Mouse (Mus musculus) intestine, embryonic 14.5 days (tissue): ENCODE measurements around the gene Pla2r1. TPM values are rescaled to one million over a fixed set of nuclear protein-coding genes. Genes with fewer than 3 reads are reported as not detected.

Experiments used
- ATAC-seq: fragments of 200-750 bp; cut with Nextera tagmentation; replicated peaks from 2 replicates; pipeline ENCODE4 v1.8.0; 2017; ENCODE audit warnings: low read depth, moderate number of reproducible peaks, moderate TSS enrichment, moderate library complexity; ENCODE audit not compliant: low FRiP score, low TSS enrichment
- DNase-seq: peaks from one replicate; pipeline ENCODE4 v3.0.0-alpha.2; 2018; ENCODE audit warnings: low spot score
- H3K27ac ChIP-seq: fragments of 300-500 bp; sonication (generic); 2 replicates; pipeline ENCODE4 v1.5.1; 2014; ENCODE audit warnings: low read depth, mild to moderate bottlenecking, control low read depth
- H3K27me3 ChIP-seq: fragments of 300-500 bp; sonication (generic); replicated peaks from 2 replicates; pipeline ENCODE4 v1.6.1; 2014; ENCODE audit warnings: low read length, control low read depth; ENCODE audit not compliant: control insufficient read depth, insufficient read depth
- H3K36me3 ChIP-seq: fragments of 300-500 bp; sonication (generic); 2 replicates; pipeline ENCODE4 v1.6.1; 2014; ENCODE audit warnings: low read length, control low read depth; ENCODE audit not compliant: control insufficient read depth, insufficient read depth
- H3K4me1 ChIP-seq: fragments of 300-500 bp; sonication (generic); replicated peaks from 2 replicates; pipeline ENCODE4 v1.6.1; 2014; ENCODE audit warnings: low read length, control low read depth, mixed read lengths; ENCODE audit not compliant: control insufficient read depth, insufficient read depth
- H3K4me2 ChIP-seq: fragments of 300-500 bp; sonication (generic); 2 replicates; pipeline ENCODE4 v1.6.1; 2014; ENCODE audit warnings: low read length
- H3K4me3 ChIP-seq: fragments of 300-500 bp; sonication (generic); 2 replicates; pipeline ENCODE4 v1.5.1; 2014; ENCODE audit warnings: low read depth, low read length, control low read depth, mixed read lengths
- H3K9ac ChIP-seq: fragments of 300-500 bp; sonication (generic); 2 replicates; pipeline ENCODE4 v1.6.1; 2014; ENCODE audit warnings: mild to moderate bottlenecking, low read length
- H3K9me3 ChIP-seq: fragments of 300-500 bp; sonication (generic); 2 replicates; pipeline ENCODE4 v1.6.1; 2016; ENCODE audit warnings: low read length, control low read depth; ENCODE audit not compliant: control insufficient read depth
- WGBS: fragments of 180-500 bp; shearing (Covaris S2); extraction: QIAGEN DNeasy Blood & Tissue Kit; methylation state at CpG from one replicate; pipeline ENCODE4 v1.1.7; 2014; 5-methylcytosine and 5-hydroxymethylcytosine counted together
- polyA plus RNA-seq: library from polyadenylated mRNA; unstranded; fragments of >200 nt; fragmentation: Nextera tagmentation; extraction: Ambion mirVana; gene quantifications from 2 replicates; pipeline ENCODE4 v1.2.1, GENCODE M21; 2014

Pla2r1 gene
- polyA plus RNA-seq, 1 experiment from 2014 or later = 2.1 TPM

GRCm38 (mm10) chr2:60532495-60532894 lies 20.6 kb downstream of the Pla2r1 start:
- ATAC-seq (no peak), DNase-seq (no peak)
- H3K9me3 ChIP-seq = no peaks in the 10 kb centered on the region
- 66% methylated on average over 5 of the region's 5 CpGs for WGBS
- no peak overlapping the region for H3K9ac ChIP-seq
- no peaks in the 10 kb centered on the region for H3K36me3 ChIP-seq
- no peak overlapping the region for H3K27ac ChIP-seq
- no peaks in the 10 kb centered on the region for H3K27me3 ChIP-seq
- H3K4me2 ChIP-seq = no peak overlapping the region
- no peak overlapping the region for H3K4me3 ChIP-seq
- no peaks in the 10 kb centered on the region for H3K4me1 ChIP-seq

- no peak overlapping the region for H3K27ac ChIP-seq
- H3K9ac ChIP-seq = no peak overlapping the region
- H3K4me2 ChIP-seq = peak overlapping the region; percentile 41
- 36% methylated on average over 8 of the region's 8 CpGs for WGBS
- no peaks in the 10 kb centered on the region for H3K27me3 ChIP-seq
- DNase-seq (peak; percentile 56), ATAC-seq (0 out of 2 replicates have a peak, but pooled peaks have one; percentile 36)
- no peaks in the 10 kb centered on the region for H3K9me3 ChIP-seq
- peak overlapping the region; percentile 15 for H3K4me3 ChIP-seq
- peaks cover 5% of the 10 kb centered on the region; the same call in 1 of the 2 replicates for H3K4me1 ChIP-seq
- H3K36me3 ChIP-seq = no peaks in the 10 kb centered on the region
These were observed 37.3 kb downstream of the Pla2r1 start for GRCm38 (mm10) chr2:60515817-60516216.

GRCm38 (mm10) chr2:60514863-60515262 lies 38.2 kb downstream of the Pla2r1 start:
- Histone ChIP-seq H3K4me3 (no peak overlapping the region), H3K4me1 (peaks cover 5% of the 10 kb centered on the region; the same call in 1 of the 2 replicates), H3K36me3 (no peaks in the 10 kb centered on the region), H3K9me3 (no peaks in the 10 kb centered on the region), H3K27me3 (no peaks in the 10 kb centered on the region), H3K9ac (no peak overlapping the region), H3K27ac (no peak overlapping the region), H3K4me2 (no peak overlapping the region)
- WGBS = 72% methylated on average over 4 of the region's 4 CpGs
- DNase-seq = peak; percentile 48
- no peak for ATAC-seq

- H3K4me2 ChIP-seq = no peak overlapping the region
- 81% methylated on average over 1 of the region's 1 CpGs for WGBS
- no peak overlapping the region for H3K9ac ChIP-seq
- H3K27ac ChIP-seq = no peak overlapping the region
- DNase-seq (no peak), ATAC-seq (no peak)
- H3K4me3 ChIP-seq = no peak overlapping the region
- H3K36me3 ChIP-seq = no peaks in the 10 kb centered on the region
- H3K4me1 ChIP-seq = 0 out of 2 replicates have a peak, but pooled peaks cover 2% of the 10 kb centered on the region
- H3K27me3 ChIP-seq = no peaks in the 10 kb centered on the region
- no peaks in the 10 kb centered on the region for H3K9me3 ChIP-seq
These were observed 42.4 kb downstream of the Pla2r1 start for GRCm38 (mm10) chr2:60510718-60511117.

- no peaks in the 10 kb centered on the region for H3K36me3 ChIP-seq
- H3K4me2 ChIP-seq = no peak overlapping the region
- DNase-seq (no peak), ATAC-seq (no peak)
- H3K9ac ChIP-seq = no peak overlapping the region
- H3K27ac ChIP-seq = no peak overlapping the region
- no peaks in the 10 kb centered on the region for H3K9me3 ChIP-seq
- no peaks in the 10 kb centered on the region for H3K27me3 ChIP-seq
- H3K4me3 ChIP-seq = no peak overlapping the region
- 39% methylated on average over 2 of the region's 2 CpGs for WGBS
- 0 out of 2 replicates have a peak, but pooled peaks cover 4% of the 10 kb centered on the region for H3K4me1 ChIP-seq
These were observed 48.0 kb downstream of the Pla2r1 start for GRCm38 (mm10) chr2:60505145-60505544.

GRCm38 (mm10) chr2:60504718-60505117 lies 48.4 kb downstream of the Pla2r1 start:
- Histone ChIP-seq H3K4me2 (no peak overlapping the region), H3K9me3 (no peaks in the 10 kb centered on the region), H3K27me3 (no peaks in the 10 kb centered on the region), H3K4me1 (0 out of 2 replicates have a peak, but pooled peaks cover 4% of the 10 kb centered on the region), H3K9ac (no peak overlapping the region), H3K4me3 (no peak overlapping the region), H3K27ac (no peak overlapping the region), H3K36me3 (no peaks in the 10 kb centered on the region)
- DNase-seq (no peak), ATAC-seq (no peak)
- 44% methylated on average over 2 of the region's 2 CpGs for WGBS

- no peaks in the 10 kb centered on the region for H3K36me3 ChIP-seq
- H3K9ac ChIP-seq = no peak overlapping the region
- no peak overlapping the region for H3K4me2 ChIP-seq
- H3K4me1 ChIP-seq = 0 out of 2 replicates have a peak, but pooled peaks cover 4% of the 10 kb centered on the region
- DNase-seq (no peak), ATAC-seq (no peak)
- 71% methylated on average over 4 of the region's 4 CpGs for WGBS
- no peak overlapping the region for H3K4me3 ChIP-seq
- no peaks in the 10 kb centered on the region for H3K9me3 ChIP-seq
- H3K27me3 ChIP-seq = no peaks in the 10 kb centered on the region
- H3K27ac ChIP-seq = no peak overlapping the region
These were observed 49.1 kb downstream of the Pla2r1 start for GRCm38 (mm10) chr2:60503991-60504390.

- Histone ChIP-seq H3K27ac (no peak overlapping the region), H3K9ac (no peak overlapping the region), H3K27me3 (no peaks in the 10 kb centered on the region), H3K4me2 (no peak overlapping the region), H3K36me3 (no peaks in the 10 kb centered on the region), H3K4me1 (0 out of 2 replicates have a peak, but pooled peaks cover 4% of the 10 kb centered on the region), H3K9me3 (no peaks in the 10 kb centered on the region), H3K4me3 (no peak overlapping the region)
- WGBS = 85% methylated on average over 1 of the region's 1 CpGs
- ATAC-seq = no peak
- no peak for DNase-seq
These were observed 52.5 kb downstream of the Pla2r1 start for GRCm38 (mm10) chr2:60500583-60501116.

GRCm38 (mm10) chr2:60479906-60480305 lies 73.2 kb downstream of the Pla2r1 start:
- Histone ChIP-seq H3K4me3 (no peak overlapping the region), H3K27me3 (no peaks in the 10 kb centered on the region), H3K9ac (no peak overlapping the region), H3K4me1 (no peaks in the 10 kb centered on the region), H3K27ac (no peak overlapping the region), H3K4me2 (no peak overlapping the region), H3K9me3 (no peaks in the 10 kb centered on the region), H3K36me3 (no peaks in the 10 kb centered on the region)
- ATAC-seq = no peak
- DNase-seq = no peak
- WGBS = 84% methylated on average over 7 of the region's 7 CpGs
